Mouse (Mus musculus): ENCODE data around the gene Bin2.

GRCm38 (mm10) chr15:100683041-100683440, 13.7 kb upstream of the Bin2 start:
- no peak for TF ChIP-seq POLR2A (IDR thresholded peaks at IDR 0.05; ENCODE audit: control insufficient read depth, extremely low read depth, insufficient read depth, low read length, poor library complexity)
- no peak for TF ChIP-seq CTCF (IDR thresholded peaks at IDR 0.05; ENCODE audit: borderline replicate concordance, control insufficient read depth, extremely low read depth, insufficient read depth, low read length, poor library complexity)

Data from thymus, adult 2 months (tissue).